Mouse (Mus musculus): Measurements from ENCODE around the gene Fam131c.

The Fam131c gene

GRCm38 (mm10) chr4:141433191-141433590 is 65.2 kb downstream of the Fam131c start:
- no peak for DNase-seq (ENCODE audit: extremely low spot score, low read depth, low spot score)
